Mouse (Mus musculus): ENCODE results near the gene Atxn1.
A peak's percentile ranks its signal among the peaks of the same experiment; 100 is the strongest.

Atxn1 gene

GRCm38 (mm10) chr13:45764354-45764753 is 200.5 kb downstream of the Atxn1 start:
- no peak for DNase-seq

GRCm38 (mm10) chr13:45762278-45762677 is 202.5 kb downstream of the Atxn1 start:
- DNase-seq, result no peak

GRCm38 (mm10) chr13:45754483-45754882 is 210.3 kb downstream of the Atxn1 start:
- DNase-seq, result no peak

DNA sequence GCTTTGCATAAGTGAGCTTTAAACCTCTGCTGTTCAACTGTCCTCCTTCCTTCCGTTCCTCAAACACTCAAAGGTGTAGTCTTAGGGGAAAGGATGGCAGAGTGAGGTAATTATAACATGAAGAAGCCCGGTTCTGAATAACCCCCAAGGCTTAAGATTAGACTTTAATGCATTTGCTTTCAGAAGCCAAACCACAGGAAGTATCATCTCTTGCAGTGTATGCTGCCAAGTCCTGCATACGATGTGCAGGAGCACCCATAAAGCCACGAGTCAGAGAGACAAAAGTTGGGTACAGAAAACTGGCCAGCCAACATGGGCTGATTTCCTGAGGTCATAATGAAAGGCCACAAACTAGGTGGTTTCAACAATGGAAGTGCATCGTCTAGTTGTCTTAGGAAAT is 212.3 kb downstream of the Atxn1 start:
- no peak for DNase-seq

- no peak for DNase-seq
Measured at GRCm38 (mm10) chr13:45751231-45751630, 213.6 kb downstream of the Atxn1 start.

DNA sequence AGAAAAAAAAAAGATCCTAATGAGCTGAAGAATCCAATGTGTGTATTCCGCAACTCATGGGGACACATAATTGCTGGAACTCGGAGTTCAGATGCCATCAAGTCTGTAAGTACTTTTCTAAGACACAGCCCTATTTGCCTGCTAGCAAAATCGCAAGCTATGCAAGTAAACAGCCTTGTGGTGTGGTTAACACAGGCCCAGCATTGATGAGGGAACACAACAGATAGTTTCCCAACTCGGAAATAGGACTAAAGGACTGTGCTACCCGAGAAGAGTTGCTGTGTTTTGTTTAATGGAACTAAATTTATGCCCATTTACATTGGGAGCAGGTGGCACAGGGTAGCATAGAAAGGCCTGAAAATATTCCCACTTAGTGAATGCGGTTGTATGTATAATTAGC is 214.2 kb downstream of the Atxn1 start:
- no peak for DNase-seq

DNA sequence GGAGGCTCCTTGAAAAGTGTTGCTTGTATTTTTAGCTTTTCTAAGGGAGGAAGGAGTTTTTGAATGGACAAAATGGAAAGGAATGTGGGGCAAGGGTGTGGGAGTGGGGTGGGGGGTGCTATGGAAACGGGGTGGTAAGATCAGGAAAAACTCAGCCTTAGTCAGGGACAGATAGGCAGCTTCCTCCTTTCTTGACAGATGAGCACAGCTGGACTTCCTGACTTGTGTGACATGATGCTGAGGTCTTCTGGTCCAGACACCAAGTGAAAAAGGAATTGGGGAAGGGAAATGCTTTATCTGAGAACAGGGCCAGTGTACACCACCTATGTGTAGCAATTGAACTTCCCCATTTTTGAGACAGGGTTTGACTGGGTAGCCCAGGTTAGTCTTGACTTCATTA is 214.9 kb downstream of the Atxn1 start:
- DNase-seq, result peak in 1 of 2 experiments; percentile 46

GRCm38 (mm10) chr13:45749222-45749621 is 215.6 kb downstream of the Atxn1 start:
- peak; percentile 26 to 41 for DNase-seq

- DNase-seq, result no peak
Measured at GRCm38 (mm10) chr13:45748691-45749090, 216.1 kb downstream of the Atxn1 start.

DNA sequence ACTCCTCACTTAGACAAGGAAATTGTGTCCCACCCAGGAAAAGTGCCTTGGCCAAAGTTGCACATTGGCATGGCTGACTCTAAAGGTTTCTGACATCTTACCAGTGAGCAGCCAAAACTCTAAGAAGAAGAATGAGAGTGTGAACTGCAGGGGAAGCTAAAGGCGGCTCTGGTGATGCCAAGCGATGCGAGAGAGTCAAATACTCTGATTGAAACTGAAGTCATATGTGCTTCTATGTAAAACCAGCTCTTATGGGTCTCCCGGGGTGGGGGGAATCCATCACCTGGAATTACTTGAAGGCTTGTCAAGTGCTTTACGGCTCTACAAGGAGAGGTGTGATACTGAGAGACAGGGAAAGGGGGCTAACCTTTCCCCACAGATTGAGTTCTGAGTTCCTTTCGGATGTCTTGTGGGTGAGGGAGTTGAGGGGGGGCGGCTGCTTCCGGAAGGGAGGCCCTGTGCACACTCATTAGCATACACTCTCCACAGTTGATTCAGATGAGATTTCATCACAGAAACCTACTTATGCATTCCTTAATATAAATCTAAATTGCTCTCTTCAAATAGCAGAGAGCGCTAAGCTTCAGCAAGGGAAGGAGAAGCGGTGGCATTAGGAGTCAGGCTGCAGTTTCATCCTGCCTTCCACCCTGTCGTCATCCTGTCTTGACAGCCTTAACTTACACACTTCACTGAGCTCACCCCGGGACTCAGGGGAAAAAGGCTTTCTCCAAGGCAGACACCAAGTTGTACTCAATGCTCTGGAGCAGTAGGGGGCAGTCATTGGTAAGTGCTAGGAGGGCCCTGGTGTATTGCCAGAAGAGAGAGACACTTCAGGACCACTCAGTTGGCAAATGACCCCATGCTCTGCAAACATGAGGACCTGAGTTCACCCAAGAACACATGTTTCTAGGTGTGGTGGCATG is 218.7 kb downstream of the Atxn1 start:
- no peak for DNase-seq

DNA sequence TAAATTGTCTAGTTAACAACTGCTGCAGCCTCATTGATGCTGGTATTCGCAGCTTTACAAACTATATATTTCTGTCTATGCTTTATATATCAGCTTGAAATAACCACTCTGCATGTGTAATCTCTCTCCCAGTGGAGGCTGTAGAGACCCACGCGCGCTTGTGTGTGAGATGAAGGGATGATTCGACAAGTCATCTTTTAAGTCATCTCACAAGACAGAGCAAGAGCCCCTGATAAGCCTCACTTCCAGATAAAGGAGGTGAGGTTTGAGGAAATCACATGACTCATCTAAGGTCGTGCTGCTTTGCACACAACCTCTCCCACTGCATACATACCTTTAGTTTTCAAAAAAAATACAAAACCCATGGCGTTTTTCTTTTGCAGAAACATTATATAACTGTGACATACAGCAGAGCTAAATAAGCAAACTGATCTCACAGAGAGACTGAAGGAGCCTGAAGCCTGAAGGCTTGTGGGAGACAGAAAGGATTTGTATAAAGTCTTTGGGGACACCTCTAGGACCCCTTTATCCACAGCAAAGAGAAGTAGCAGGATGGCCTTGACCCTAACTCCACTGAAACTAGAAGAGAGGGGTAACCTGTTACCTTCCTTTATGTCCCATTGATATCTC is 219.9 kb downstream of the Atxn1 start:
- no peak for DNase-seq

DNA sequence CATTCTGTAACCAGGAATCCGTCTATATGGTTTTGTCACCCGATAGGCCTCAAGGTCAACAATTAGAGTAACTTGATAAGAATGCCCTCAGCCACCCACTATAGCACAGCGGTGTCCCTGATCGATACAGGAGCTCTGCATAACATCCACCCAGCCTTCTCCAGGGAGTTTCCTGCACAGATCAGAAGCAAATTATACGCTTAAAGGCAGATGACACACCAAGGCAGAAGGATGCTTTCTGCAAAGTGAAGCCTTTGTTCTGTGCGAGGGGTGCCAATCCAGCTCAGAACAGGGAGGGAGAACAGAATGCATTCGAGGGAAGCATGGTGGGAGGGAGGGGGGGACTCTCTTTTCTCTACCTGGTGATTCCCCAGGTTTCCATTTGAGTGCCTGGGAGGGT is 221.0 kb downstream of the Atxn1 start:
- DNase-seq, result no peak

GRCm38 (mm10) chr13:45740369-45740768 is 224.4 kb downstream of the Atxn1 start:
- no peak for DNase-seq

DNA sequence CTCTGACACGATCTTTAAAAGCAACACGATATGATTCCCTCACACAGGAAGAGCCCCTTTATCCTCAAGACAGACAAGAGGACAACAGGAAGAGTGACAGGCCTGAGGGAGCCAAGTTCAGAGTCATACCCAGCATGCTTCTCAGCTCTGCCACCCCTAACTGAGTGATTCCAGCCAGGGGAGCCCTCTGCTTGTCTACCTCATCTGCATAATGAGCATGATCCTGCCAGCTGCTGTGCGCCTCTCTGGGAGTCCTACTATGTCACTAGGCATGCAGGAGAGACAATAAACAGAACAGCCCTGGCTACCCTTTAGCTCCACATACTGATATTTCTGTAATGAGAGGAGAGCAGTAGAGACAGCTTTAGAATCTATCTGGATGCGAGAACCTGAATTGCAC is 228.6 kb downstream of the Atxn1 start:
- no peak for DNase-seq

GRCm38 (mm10) chr13:45735802-45736201 is 229.0 kb downstream of the Atxn1 start:
- DNase-seq, result no peak

- DNase-seq, result no peak
Measured at GRCm38 (mm10) chr13:45734531-45734930, 230.3 kb downstream of the Atxn1 start.

GRCm38 (mm10) chr13:45732590-45732989 is 232.2 kb downstream of the Atxn1 start:
- DNase-seq, result no peak

- no peak for DNase-seq
Measured at GRCm38 (mm10) chr13:45726917-45727316, 237.9 kb downstream of the Atxn1 start.

GRCm38 (mm10) chr13:45726181-45726580 is 238.6 kb downstream of the Atxn1 start:
- DNase-seq, result no peak

- no peak for DNase-seq
Measured at GRCm38 (mm10) chr13:45724507-45725259, 240.1 kb downstream of the Atxn1 start.

DNA sequence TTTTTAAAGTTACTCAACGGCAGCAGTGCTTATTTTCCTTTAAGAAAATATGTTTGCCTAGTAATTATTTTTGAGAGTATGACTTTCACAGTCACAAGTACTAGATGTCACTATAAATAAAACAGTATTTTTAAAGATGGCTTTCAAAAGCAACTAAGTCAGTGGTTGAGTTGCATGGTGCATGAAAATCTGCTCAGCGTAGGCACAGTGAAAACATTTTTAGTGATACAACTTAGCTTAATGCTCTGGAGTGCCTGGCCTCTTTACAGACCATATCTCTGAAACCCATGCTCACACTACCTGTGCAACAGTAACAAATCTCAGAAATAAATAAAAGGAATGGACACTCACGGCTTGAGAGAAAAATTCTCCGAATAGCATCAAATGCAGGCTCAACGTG is 241.9 kb downstream of the Atxn1 start:
- no peak for DNase-seq

GRCm38 (mm10) chr13:45721621-45722020 is 243.2 kb downstream of the Atxn1 start:
- DNase-seq, result peak; percentile 70 to 81

DNA sequence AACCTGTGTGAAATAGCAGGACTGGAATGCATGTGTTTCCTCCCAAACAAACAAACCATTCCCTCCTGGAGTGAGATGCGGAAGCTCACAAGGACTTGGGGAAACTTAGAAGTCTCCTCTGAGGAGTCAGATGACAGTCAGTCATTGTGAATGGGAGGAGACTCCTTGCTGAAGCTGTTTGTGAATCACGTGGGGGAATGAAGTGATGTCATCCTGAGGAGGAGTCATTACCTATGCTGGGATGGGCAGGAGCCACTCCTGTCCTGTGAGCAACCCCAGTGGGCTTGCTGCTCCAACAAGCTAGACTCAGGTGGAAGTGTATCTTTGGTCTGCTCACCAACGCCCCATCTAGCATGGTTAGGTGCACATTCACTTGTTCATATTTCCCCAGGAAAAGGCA is 246.0 kb downstream of the Atxn1 start:
- no peak for DNase-seq

All from kidney, postnatal 25 days (tissue).